Mouse (Mus musculus): ENCODE results near the gene 1700061G19Rik.
A peak's percentile ranks its signal among the peaks of the same experiment; 100 is the strongest.

1700061G19Rik gene

DNA sequence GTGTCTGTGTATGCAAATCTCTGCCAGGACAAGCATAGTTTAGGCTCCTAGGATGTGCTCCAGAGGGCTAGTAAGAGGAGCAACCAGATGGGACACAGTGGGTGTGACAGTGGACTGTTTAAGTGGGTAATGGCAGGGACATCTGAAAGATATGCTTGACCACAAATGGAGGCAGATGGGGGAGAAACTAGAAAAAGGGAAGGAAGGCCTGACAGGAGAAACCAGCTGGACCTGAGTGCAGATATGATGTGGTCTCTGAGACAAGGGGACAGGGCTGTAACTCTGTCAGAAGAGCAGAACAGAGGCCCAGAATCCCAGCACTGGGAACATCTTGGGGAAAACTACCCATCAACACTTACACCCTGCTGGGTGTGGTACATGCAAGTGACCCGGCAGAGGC is 54.3 kb downstream of the 1700061G19Rik start:
- DNase-seq = no peak

DNA sequence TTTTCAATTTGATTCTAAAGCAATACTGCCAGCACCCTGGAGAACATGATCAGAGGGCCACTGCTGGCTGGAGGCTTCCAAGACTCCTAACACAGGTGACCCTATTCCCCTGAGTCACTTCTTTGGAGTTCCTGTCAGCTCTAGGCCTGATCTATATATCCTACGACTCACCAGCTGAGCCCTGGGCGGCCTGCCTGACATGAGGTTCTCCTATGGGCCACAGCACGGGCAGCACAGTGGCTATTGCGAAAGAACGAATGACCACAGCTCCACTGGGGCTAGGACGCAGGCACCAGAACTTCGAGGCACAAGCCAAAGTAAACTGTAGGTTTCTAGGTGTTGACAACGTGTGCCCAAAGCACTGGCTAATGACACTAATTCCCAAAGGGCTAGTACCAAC is 54.7 kb downstream of the 1700061G19Rik start:
- DNase-seq = no peak

DNA sequence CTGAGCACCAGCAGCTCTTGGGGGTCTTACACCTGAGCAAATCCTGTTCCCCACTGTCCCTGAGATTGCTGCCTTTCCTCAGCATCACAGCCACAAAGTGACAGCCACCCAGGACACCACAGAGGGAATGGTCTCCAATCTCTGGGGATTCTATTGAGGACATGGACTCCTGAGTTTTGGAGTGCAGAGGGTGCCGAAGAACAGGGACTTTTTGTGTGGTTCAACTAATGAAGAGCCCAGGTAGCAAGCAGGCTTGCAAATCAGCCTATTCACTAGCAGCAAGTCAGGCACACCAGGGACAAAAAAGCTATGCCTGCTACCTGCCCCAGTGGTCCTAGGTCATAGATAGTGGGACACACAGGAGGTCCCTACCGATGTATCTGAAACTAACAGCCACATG is 58.1 kb downstream of the 1700061G19Rik start:
- DNase-seq = no peak

DNA sequence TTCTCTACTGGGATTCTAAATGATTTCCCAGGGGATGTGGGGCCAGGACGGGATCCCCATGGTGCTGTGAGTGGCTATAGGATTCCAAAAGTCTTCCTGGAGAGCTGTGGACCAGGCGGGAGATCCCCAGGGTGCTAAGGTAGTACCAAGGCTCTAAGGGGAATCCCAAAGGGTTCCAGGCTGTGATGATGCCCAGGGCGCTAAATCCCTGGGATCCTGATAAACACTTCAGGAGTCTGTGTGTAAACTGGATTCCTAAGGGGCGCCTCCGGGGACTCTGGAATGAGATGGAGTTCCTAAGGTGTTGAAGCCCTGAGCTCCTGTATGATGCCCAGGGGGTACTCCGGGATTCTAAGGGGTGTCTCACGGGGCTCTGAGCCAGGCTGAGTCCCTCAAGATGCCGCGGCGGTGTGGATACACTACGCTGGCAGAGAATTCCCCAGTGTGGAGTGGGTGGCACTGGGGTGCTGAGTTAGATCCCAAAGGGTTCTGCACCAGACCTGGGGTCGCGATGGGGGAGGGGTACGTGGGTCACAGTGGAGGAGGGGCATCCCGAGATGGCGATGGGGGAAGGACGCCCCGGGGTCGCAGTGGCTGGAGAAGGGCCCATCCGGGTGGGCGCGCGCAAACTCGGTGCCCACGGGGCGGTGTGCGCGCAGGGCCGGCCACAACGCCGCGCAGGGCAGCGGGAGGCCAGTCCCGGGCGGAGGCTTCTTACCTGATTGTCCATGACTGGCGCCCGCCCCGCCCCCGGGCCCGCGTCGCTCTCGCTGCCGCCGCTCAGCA is 59.5 kb downstream of the 1700061G19Rik start:
- peak; percentile 20 for DNase-seq

DNA sequence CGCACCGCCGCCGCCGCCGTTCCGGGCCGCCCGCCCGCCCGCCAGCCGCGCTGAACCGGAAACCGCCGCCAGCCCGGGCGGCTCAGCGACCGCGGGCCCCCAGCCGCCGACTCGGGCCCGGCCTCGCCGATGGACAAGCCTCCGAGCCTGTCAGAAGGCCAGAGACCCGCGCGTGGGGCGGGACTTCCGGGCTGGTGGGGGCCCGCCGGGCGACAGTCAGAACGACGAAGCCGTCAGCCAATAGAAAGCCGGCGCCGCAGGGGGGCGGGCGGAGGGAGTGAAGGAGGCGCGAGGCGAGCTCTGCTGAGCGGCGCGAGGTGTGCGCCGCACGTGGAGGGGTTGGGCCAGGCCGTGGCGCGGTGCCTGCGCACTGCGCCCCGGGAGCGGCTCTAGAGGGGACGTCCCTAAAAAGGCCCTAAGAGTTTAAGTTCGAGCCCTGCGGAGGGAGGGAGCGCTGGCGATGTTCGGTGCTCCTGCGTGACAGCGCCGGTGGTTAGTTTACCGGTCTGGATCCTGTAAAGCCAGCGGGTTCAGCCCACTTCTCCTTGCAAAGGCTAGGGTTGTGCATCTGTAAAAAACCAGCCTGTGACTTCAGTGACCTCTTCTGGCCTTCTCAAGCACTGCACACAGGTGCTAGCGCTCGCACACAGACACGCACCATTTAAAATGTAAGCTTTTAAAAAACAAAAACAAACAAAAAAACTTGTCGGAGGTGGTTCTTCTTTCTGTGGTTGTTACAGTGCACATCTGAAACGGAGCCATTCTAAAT is 60.3 kb downstream of the 1700061G19Rik start, which contains the start of gene Mllt1:
TSS of gene Mllt1 (minus strand) at position 53 of the 769 bp plus-strand sequence.
- DNase-seq = peak; percentile 99

DNA sequence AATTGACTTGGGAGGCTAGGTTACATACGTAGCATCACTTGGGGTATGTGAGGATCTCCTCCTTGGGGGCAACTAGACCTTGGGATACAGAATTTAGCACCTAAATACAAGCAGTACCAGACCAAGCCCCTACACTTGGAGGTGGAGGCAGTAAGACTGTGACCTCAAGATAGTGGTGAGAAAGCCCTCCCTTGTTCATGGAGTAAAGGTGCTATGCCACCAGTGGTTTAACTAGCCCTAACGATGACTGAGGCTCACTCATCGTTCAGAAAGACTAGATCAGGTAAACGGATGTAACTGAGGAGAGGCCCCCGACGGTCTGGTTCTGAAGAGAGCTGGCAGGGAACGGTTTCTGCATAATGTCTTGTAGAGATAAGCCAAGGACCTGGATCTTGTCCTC is 61.5 kb downstream of the 1700061G19Rik start:
- no peak for DNase-seq

All from lung, postnatal 14 days (tissue).